Mouse (Mus musculus): Measurements from ENCODE around the gene Agbl5. TPM values are rescaled to one million over a fixed set of nuclear protein-coding genes. Genes with fewer than 3 reads are reported as not detected.

Agbl5 gene
- polyA plus RNA-seq, 1 experiment from 2014 or later: 33.0 TPM

DNA sequence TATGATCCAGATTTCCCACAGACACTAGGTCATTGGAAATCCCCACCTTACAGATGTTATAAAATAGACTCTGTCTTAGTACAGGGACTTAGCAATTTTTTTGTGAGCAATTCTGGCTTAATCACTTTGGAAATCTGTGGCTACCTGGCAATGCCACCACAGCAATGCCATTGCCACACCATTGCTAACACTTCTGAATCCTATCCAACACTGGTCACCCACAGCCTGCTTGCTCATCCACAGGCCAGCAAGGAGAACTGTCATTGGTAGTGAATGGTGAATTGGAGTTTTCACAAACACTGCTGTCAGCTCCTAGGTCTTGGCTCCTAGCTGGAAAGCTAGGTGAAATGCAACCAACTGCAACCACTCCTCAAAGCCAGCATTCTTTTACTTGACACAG is 22.0 kb downstream of the Agbl5 start:
- Histone ChIP-seq H3K27ac (replicated peaks; ENCODE audit: low read depth, low read length) (no peak overlapping the region), H3K9ac (replicated peaks; ENCODE audit: low read length) (no peak overlapping the region), H3K4me1 (ENCODE audit: control insufficient read depth, insufficient read depth, low read length) (peaks cover 18% of the 10 kb centered on the region), H3K36me3 (replicated peaks; ENCODE audit: control insufficient read depth, insufficient read depth, low read depth, low read length) (peaks cover 3% of the 10 kb centered on the region; the same call in 1 of the 2 replicates), H3K9me3 (replicated peaks; ENCODE audit: control insufficient read depth, low read length) (no peaks in the 10 kb centered on the region), H3K4me3 (ENCODE audit: low read depth, low read length) (no peak overlapping the region), H3K4me2 (ENCODE audit: low read depth, low read length) (no peak overlapping the region), H3K27me3 (ENCODE audit: control insufficient read depth, insufficient read depth, low read length) (no peaks in the 10 kb centered on the region)
- DNase-seq (ENCODE audit: low spot score): no peak
- ATAC-seq (replicated peaks; ENCODE audit: insufficient number of reproducible peaks, low FRiP score, low TSS enrichment, low read depth): no peak

DNA sequence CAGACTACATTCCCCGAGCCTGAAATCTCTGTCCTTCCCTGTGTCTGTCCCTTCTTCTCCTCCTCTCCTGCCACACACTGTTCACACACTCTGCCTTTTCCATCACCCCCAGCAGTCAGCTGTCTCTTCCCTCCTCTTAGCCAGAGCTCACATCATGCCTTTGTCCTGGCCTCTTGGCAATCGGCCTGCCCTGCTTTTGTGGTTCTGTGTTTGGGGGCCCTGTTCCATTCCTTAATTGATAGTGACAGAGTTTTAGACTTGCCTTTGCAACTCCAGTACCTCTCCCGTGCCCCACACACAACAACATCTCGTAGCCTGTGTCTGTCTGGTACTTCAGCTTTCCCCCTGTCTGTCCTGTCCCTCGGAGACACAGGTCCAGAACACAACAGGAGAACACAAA is 23.7 kb downstream of the Agbl5 start:
- Histone ChIP-seq H3K4me1 (ENCODE audit: control insufficient read depth, insufficient read depth, low read length) (peaks cover 13% of the 10 kb centered on the region), H3K27ac (replicated peaks; ENCODE audit: low read depth, low read length) (peak overlapping the region; percentile 94), H3K4me2 (ENCODE audit: low read depth, low read length) (no peak overlapping the region), H3K4me3 (ENCODE audit: low read depth, low read length) (no peak overlapping the region), H3K27me3 (ENCODE audit: control insufficient read depth, insufficient read depth, low read length) (no peaks in the 10 kb centered on the region), H3K36me3 (replicated peaks; ENCODE audit: control insufficient read depth, insufficient read depth, low read depth, low read length) (no peaks in the 10 kb centered on the region; the same call in 1 of the 2 replicates), H3K9me3 (replicated peaks; ENCODE audit: control insufficient read depth, low read length) (no peaks in the 10 kb centered on the region), H3K9ac (replicated peaks; ENCODE audit: low read length) (peak overlapping the region; percentile 74)
- DNase-seq (ENCODE audit: low spot score) (peak; percentile 33), ATAC-seq (replicated peaks; ENCODE audit: insufficient number of reproducible peaks, low FRiP score, low TSS enrichment, low read depth) (no peak)
- WGBS: 42% methylated on average over 5 of the region's 5 CpGs

DNA sequence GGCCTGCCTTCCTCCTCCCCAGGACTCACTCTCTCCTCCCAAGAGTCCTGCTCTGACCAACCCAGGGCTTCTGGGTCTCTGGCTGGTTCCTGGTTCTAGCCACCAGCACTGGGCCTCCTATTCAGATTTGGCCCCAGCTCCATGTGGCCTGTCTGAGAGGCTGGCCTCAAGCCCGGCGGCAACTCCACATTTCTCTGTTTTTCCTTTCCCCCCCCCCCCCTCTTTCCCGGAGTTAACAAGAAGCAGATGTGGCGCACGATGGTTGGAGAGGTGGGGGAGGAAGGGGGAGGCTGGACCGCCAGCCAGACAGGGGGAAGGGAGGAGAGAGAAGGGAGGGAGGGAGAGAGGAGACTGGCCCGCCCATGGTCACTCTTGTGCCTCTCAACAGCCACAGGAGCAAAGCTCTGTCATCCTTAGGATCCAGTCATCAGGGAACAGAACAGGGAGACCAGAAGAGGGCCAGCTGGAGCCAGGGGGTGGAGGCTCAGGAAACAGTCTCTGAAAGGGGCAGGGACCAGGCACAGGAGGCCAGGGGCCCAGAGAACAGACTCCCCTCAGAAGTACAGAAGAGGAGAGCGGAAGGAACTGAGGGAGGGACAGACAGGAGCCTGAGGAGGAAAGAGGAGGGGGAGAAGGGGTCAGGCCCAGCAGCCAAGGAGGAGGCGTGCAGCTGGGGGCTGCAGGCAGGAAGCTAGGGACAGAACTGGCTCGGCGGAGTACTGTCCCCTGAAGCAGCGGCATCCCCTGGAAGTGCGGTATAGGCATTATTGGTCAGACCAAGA is 24.8 kb downstream of the Agbl5 start, which contains the start of gene Emilin1:
Gene Emilin1, plus strand, starts transcription at position 343 of the 782 bp plus-strand sequence.
- H3K4me1 ChIP-seq (ENCODE audit: control insufficient read depth, insufficient read depth, low read length): peaks cover 10% of the 10 kb centered on the region
- 11% methylated on average over 11 of the region's 13 CpGs for WGBS
- no peaks in the 10 kb centered on the region for H3K27me3 ChIP-seq (ENCODE audit: control insufficient read depth, insufficient read depth, low read length)
- peak within 1 kb of the TSS; percentile 60 for H3K4me3 ChIP-seq (ENCODE audit: low read depth, low read length)
- no peaks in the 10 kb centered on the region; the same call in 1 of the 2 replicates for H3K36me3 ChIP-seq (replicated peaks; ENCODE audit: control insufficient read depth, insufficient read depth, low read depth, low read length)
- DNase-seq (ENCODE audit: low spot score): peak; percentile 94
- H3K9ac ChIP-seq (replicated peaks; ENCODE audit: low read length): peak within 1 kb of the TSS; percentile 74
- H3K9me3 ChIP-seq (replicated peaks; ENCODE audit: control insufficient read depth, low read length): no peaks in the 10 kb centered on the region
- peak within 1 kb of the TSS; percentile 89 for H3K4me2 ChIP-seq (ENCODE audit: low read depth, low read length)
- peak; percentile 70 for ATAC-seq (replicated peaks; ENCODE audit: insufficient number of reproducible peaks, low FRiP score, low TSS enrichment, low read depth)
- peak within 1 kb of the TSS; percentile 94 for H3K27ac ChIP-seq (replicated peaks; ENCODE audit: low read depth, low read length)

DNA sequence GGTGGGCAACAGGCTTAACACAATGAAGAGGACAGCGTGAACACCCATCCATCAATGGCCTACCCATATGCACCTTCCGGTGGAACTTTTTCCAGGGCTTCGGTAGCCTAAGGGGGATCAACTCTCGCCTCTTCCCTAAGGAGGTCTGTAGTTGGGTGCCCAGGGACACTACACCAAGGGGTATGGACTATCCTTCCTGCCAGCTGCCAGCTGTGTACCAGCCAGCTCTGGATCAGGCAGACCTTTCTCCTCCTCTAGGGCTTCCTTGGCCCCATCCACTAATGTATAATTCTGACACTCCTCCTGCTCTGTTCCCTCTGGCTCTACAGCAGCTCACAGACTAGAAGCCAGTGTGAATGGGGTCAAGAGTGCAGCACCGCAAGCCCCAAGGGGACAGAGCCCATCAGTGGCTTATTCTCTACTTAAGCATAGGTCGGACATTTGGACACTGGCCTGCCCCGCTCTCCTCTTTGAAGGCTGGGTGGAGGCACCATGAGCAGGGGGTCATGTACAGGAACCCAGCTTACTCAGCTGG is 25.7 kb downstream of the Agbl5 start:
- WGBS: 23% methylated on average over 7 of the region's 7 CpGs
- no peaks in the 10 kb centered on the region for H3K9me3 ChIP-seq (replicated peaks; ENCODE audit: control insufficient read depth, low read length)

DNA sequence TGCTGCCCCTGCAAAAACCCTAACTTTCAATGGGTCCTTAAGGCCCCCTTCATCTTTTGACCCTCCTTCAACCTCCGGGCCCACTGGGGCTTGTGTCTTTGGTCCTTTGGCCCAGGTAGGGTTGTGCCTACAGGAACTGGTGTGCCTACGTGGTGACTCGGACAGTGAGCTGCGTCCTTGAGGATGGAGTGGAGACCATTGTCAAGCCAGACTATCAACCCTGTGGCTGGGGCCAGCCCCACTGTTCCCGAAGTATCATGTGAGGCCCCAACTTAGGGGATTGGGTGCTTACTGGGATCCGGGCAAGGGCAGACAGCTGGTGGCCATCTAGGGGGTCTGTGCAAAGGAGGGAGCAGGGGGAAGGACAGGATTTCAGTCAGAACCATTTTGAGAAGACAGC is 26.4 kb downstream of the Agbl5 start:
- Histone ChIP-seq H3K9me3 (replicated peaks; ENCODE audit: control insufficient read depth, low read length) (no peaks in the 10 kb centered on the region), H3K27ac (replicated peaks; ENCODE audit: low read depth, low read length) (peak overlapping the region; percentile 94), H3K4me3 (ENCODE audit: low read depth, low read length) (peak overlapping the region; percentile 60), H3K4me1 (ENCODE audit: control insufficient read depth, insufficient read depth, low read length) (peaks cover 7% of the 10 kb centered on the region), H3K36me3 (replicated peaks; ENCODE audit: control insufficient read depth, insufficient read depth, low read depth, low read length) (peaks cover 5% of the 10 kb centered on the region), H3K9ac (replicated peaks; ENCODE audit: low read length) (peak overlapping the region; percentile 74), H3K27me3 (ENCODE audit: control insufficient read depth, insufficient read depth, low read length) (no peaks in the 10 kb centered on the region), H3K4me2 (ENCODE audit: low read depth, low read length) (peak overlapping the region; percentile 89)
- DNase-seq (ENCODE audit: low spot score) (no peak), ATAC-seq (replicated peaks; ENCODE audit: insufficient number of reproducible peaks, low FRiP score, low TSS enrichment, low read depth) (no peak)
- WGBS: 50% methylated on average over 6 of the region's 6 CpGs

More for the DNA sequence above, 25.7 kb downstream of the Agbl5 start:
- Histone ChIP-seq H3K9ac (replicated peaks; ENCODE audit: low read length) (peak overlapping the region; percentile 74), H3K4me2 (ENCODE audit: low read depth, low read length) (peak overlapping the region; percentile 89), H3K4me1 (ENCODE audit: control insufficient read depth, insufficient read depth, low read length) (peaks cover 7% of the 10 kb centered on the region), H3K27ac (replicated peaks; ENCODE audit: low read depth, low read length) (peak overlapping the region; percentile 94), H3K36me3 (replicated peaks; ENCODE audit: control insufficient read depth, insufficient read depth, low read depth, low read length) (peaks cover 5% of the 10 kb centered on the region), H3K4me3 (ENCODE audit: low read depth, low read length) (peak overlapping the region; percentile 60), H3K27me3 (ENCODE audit: control insufficient read depth, insufficient read depth, low read length) (no peaks in the 10 kb centered on the region)
- ATAC-seq (replicated peaks; ENCODE audit: insufficient number of reproducible peaks, low FRiP score, low TSS enrichment, low read depth): no peak
- DNase-seq (ENCODE audit: low spot score): no peak

DNA sequence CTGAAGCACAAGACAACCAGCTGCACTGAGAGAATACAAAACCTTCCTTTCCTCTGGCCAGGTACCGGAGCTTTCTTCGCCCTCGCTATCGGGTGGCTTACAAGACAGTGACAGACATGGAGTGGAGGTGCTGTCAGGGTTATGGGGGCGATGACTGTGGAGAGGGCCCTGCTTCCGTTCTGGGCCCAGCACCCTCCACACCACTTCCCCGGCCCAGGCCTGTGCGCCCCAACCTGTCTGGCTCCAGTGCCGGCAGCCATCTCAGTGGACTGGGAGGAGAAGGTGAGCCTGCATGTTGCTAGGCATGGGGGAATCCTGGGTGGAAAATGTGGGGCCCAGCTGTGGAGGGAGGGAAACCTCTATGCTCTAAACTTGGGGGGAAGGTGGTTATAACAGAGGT is 27.0 kb downstream of the Agbl5 start:
- ATAC-seq (replicated peaks; ENCODE audit: insufficient number of reproducible peaks, low FRiP score, low TSS enrichment, low read depth) (peak; percentile 22), DNase-seq (ENCODE audit: low spot score) (no peak)
- Histone ChIP-seq H3K9me3 (replicated peaks; ENCODE audit: control insufficient read depth, low read length) (no peaks in the 10 kb centered on the region), H3K4me3 (ENCODE audit: low read depth, low read length) (peak overlapping the region; percentile 60), H3K4me2 (ENCODE audit: low read depth, low read length) (peak overlapping the region; percentile 89), H3K9ac (replicated peaks; ENCODE audit: low read length) (peak overlapping the region; percentile 74), H3K27ac (replicated peaks; ENCODE audit: low read depth, low read length) (peak overlapping the region; percentile 81), H3K4me1 (ENCODE audit: control insufficient read depth, insufficient read depth, low read length) (peaks cover 7% of the 10 kb centered on the region), H3K36me3 (replicated peaks; ENCODE audit: control insufficient read depth, insufficient read depth, low read depth, low read length) (peaks cover 8% of the 10 kb centered on the region), H3K27me3 (ENCODE audit: control insufficient read depth, insufficient read depth, low read length) (no peaks in the 10 kb centered on the region)
- WGBS: 54% methylated on average over 9 of the region's 9 CpGs

DNA sequence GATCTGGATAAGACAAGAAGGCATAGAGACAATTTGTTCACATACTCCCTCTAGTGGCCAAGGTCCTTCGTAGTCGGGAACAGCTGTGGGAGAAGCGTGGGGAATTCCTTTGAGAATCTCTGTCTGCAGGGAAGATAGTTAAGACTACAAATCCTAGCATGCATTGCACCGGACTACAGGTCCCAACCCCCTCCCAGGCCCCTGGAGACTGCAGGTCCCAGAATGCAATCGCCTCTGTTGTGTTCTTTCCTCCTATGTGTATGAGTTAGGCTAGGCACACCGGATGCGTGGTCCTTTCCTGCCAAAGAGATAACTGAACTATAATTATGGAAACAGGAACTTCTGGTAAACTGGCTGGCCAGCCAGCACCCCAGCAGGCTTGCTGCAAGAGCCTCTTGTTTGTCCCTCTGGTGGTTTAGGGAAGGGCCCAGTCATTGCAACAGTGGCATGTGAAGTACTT is 27.5 kb downstream of the Agbl5 start:
- Histone ChIP-seq H3K9me3 (replicated peaks; ENCODE audit: control insufficient read depth, low read length) (no peaks in the 10 kb centered on the region), H3K9ac (replicated peaks; ENCODE audit: low read length) (no peak overlapping the region; the same call in 1 of the 2 replicates), H3K27ac (replicated peaks; ENCODE audit: low read depth, low read length) (peak overlapping the region; percentile 81; the same call in 1 of the 2 replicates), H3K4me2 (ENCODE audit: low read depth, low read length) (peak overlapping the region; percentile 89), H3K27me3 (ENCODE audit: control insufficient read depth, insufficient read depth, low read length) (no peaks in the 10 kb centered on the region), H3K4me1 (ENCODE audit: control insufficient read depth, insufficient read depth, low read length) (peaks cover 7% of the 10 kb centered on the region), H3K4me3 (ENCODE audit: low read depth, low read length) (peak overlapping the region; percentile 60), H3K36me3 (replicated peaks; ENCODE audit: control insufficient read depth, insufficient read depth, low read depth, low read length) (peaks cover 8% of the 10 kb centered on the region)
- ATAC-seq (replicated peaks; ENCODE audit: insufficient number of reproducible peaks, low FRiP score, low TSS enrichment, low read depth) (peak; percentile 40; the same call in 1 of the 2 replicates), DNase-seq (ENCODE audit: low spot score) (peak; percentile 98)
- WGBS: 7% methylated on average over 7 of the region's 7 CpGs

DNA sequence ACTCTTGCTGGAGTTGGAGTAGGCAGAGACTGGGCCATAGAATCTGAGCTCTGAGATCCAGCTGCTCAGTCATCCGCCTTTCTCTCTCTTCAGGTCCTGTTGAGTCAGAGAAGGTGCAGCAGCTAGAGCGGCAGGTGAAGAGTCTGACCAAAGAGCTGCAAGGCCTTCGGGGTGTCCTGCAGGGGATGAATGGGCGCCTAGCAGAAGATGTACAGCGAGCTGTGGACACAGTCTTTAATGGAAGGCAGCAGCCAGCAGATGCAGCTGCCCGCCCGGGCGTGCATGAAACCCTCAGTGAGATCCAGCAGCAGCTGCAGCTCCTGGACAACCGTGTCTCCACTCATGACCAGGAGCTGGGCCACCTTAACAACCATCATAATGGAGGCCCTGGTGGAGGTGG is 28.3 kb downstream of the Agbl5 start:
- Histone ChIP-seq H3K36me3 (replicated peaks; ENCODE audit: control insufficient read depth, insufficient read depth, low read depth, low read length) (peaks cover 8% of the 10 kb centered on the region), H3K27ac (replicated peaks; ENCODE audit: low read depth, low read length) (no peak overlapping the region), H3K4me2 (ENCODE audit: low read depth, low read length) (no peak overlapping the region), H3K27me3 (ENCODE audit: control insufficient read depth, insufficient read depth, low read length) (no peaks in the 10 kb centered on the region), H3K4me1 (ENCODE audit: control insufficient read depth, insufficient read depth, low read length) (peaks cover 7% of the 10 kb centered on the region; the same call in 1 of the 2 replicates), H3K9ac (replicated peaks; ENCODE audit: low read length) (no peak overlapping the region), H3K9me3 (replicated peaks; ENCODE audit: control insufficient read depth, low read length) (no peaks in the 10 kb centered on the region), H3K4me3 (ENCODE audit: low read depth, low read length) (no peak overlapping the region)
- WGBS: 94% methylated on average over 9 of the region's 9 CpGs
- no peak for DNase-seq (ENCODE audit: low spot score)
- no peak for ATAC-seq (replicated peaks; ENCODE audit: insufficient number of reproducible peaks, low FRiP score, low TSS enrichment, low read depth)

Measured in embryonic facial prominence, embryonic 11.5 days (tissue).